ENCODE assay signal across 10 mouse cellular contexts in genomic region chr14:72389696-72390095, GRCm38 (mm10).
A peak's percentile ranks its signal among the peaks of the same experiment; 100 is the strongest.
DNase-seq lines count a peak whose midpoint lies in the region; ATAC-seq and TF ChIP-seq lines count a peak whose summit lies in the region.
"Had no signal": no experiment of that assay in that cellular context is flagged by ENCODE, and none has a peak within 500 bp of the region (broad histone marks: within the 10 kb centered on the region; RNA-seq: fewer than 3 reads in every experiment).

No protein-coding gene starts in this region.

- H3K9me3 ChIP-seq in hindbrain, embryonic 14.5 days (ENCODE audit: control insufficient read depth, low read length) = no peaks in the 10 kb centered on the region
- no peaks in the 10 kb centered on the region for H3K9me3 ChIP-seq in hindbrain, embryonic 12.5 days (replicated peaks)
- H3K9me3 ChIP-seq: embryonic facial prominence, embryonic 13.5 days; midbrain, embryonic 12.5 days had no signal

- no peak overlapping the region for H3K27ac ChIP-seq in hindbrain, embryonic 14.5 days
- H3K27ac ChIP-seq in hindbrain, embryonic 12.5 days = no peak overlapping the region
- H3K27ac ChIP-seq: embryonic facial prominence, embryonic 13.5 days; midbrain, embryonic 12.5 days had no signal

- H3K4me1 ChIP-seq in hindbrain, embryonic 14.5 days (replicated peaks; ENCODE audit: control insufficient read depth, insufficient read depth, low read length) = no peaks in the 10 kb centered on the region
- H3K4me1 ChIP-seq in hindbrain, embryonic 12.5 days = 0 out of 2 replicates have a peak, but pooled peaks cover 2% of the 10 kb centered on the region

- ATAC-seq in hindbrain, embryonic 14.5 days (ENCODE audit: low FRiP score) = peak; percentile 53; the same call in 1 of the 2 replicates
- ATAC-seq in hindbrain, embryonic 12.5 days (ENCODE audit: low FRiP score) = no peak

- H3K36me3 ChIP-seq in hindbrain, embryonic 14.5 days (replicated peaks; ENCODE audit: control insufficient read depth, insufficient read depth) = no peaks in the 10 kb centered on the region
- H3K36me3 ChIP-seq in hindbrain, embryonic 12.5 days = no peaks in the 10 kb centered on the region
- H3K36me3 ChIP-seq: embryonic facial prominence, embryonic 13.5 days; midbrain, embryonic 12.5 days had no signal

- H3K27me3 ChIP-seq in hindbrain, embryonic 14.5 days (ENCODE audit: control insufficient read depth, insufficient read depth, low read length) = no peaks in the 10 kb centered on the region
- H3K27me3 ChIP-seq in hindbrain, embryonic 12.5 days = no peaks in the 10 kb centered on the region
- H3K27me3 ChIP-seq: embryonic facial prominence, embryonic 13.5 days; midbrain, embryonic 12.5 days had no signal

- 61% methylated on average over 1 of the region's 1 CpGs for WGBS in hindbrain, embryonic 14.5 days
- 67% methylated on average over 1 of the region's 1 CpGs for WGBS in hindbrain, embryonic 12.5 days

- TF ChIP-seq POLR2A in brain, embryonic 14.5 days (IDR thresholded peaks at IDR 0.05; ENCODE audit: borderline replicate concordance, extremely low read depth, insufficient read depth, insufficient read length, poor library complexity, severe bottlenecking) = no peak

- H3K4me2 ChIP-seq in hindbrain, embryonic 14.5 days (replicated peaks) = no peak overlapping the region
- H3K4me2 ChIP-seq in hindbrain, embryonic 12.5 days (replicated peaks) = no peak overlapping the region
- H3K4me2 ChIP-seq: embryonic facial prominence, embryonic 13.5 days; midbrain, embryonic 12.5 days had no signal

- TF ChIP-seq CTCF in brain, embryonic 14.5 days (IDR thresholded peaks at IDR 0.05; ENCODE audit: borderline replicate concordance, extremely low read depth, insufficient read depth, insufficient read length) = no peak

- no peak overlapping the region for H3K4me3 ChIP-seq in hindbrain, embryonic 14.5 days (replicated peaks; ENCODE audit: low read length)
- no peak overlapping the region for H3K4me3 ChIP-seq in hindbrain, embryonic 12.5 days
- H3K4me3 ChIP-seq: embryonic facial prominence, embryonic 13.5 days; midbrain, embryonic 12.5 days had no signal

- no peak overlapping the region for H3K9ac ChIP-seq in hindbrain, embryonic 14.5 days
- H3K9ac ChIP-seq in hindbrain, embryonic 12.5 days = no peak overlapping the region
- H3K9ac ChIP-seq: embryonic facial prominence, embryonic 13.5 days; midbrain, embryonic 12.5 days had no signal

- no peak for DNase-seq in hindbrain, embryonic 14.5 days (ENCODE audit: low spot score)
- DNase-seq in brain, embryonic 14.5 days (ENCODE audit: low read depth) = peak; percentile 84
- peak; percentile 59 for DNase-seq in forelimb bud, embryonic 11.5 days (ENCODE audit: low read depth, low spot score)
- peak; percentile 50 for DNase-seq in kidney, adult 9 months
- peak; percentile 70 to 89 for DNase-seq in lung, postnatal 4 days
- DNase-seq in yolk sac, embryonic 10.5 days (ENCODE audit: low spot score) = no peak
- DNase-seq in T-cell, adult 2 months (ENCODE audit: low spot score) = no peak

Comparison
In these comparisons a context has a peak if more than half of its experiments do, and no peak if none do; other contexts are left out.
1. DNase-seq: peak in brain, embryonic 14.5 days (single experiment), forelimb bud, embryonic 11.5 days (single experiment), kidney, adult 9 months (single experiment) and lung, postnatal 4 days (2 of 2); none in hindbrain, embryonic 14.5 days (single experiment), yolk sac, embryonic 10.5 days (single experiment) and T-cell, adult 2 months (single experiment).